Mouse (Mus musculus): ENCODE data around the gene 1700034J05Rik. TPM values are rescaled to one million over a fixed set of nuclear protein-coding genes. Genes with fewer than 3 reads are reported as not detected.

The 1700034J05Rik gene
- polyA plus RNA-seq, 1 experiment from 2014 or later = 0.13 TPM

DNA sequence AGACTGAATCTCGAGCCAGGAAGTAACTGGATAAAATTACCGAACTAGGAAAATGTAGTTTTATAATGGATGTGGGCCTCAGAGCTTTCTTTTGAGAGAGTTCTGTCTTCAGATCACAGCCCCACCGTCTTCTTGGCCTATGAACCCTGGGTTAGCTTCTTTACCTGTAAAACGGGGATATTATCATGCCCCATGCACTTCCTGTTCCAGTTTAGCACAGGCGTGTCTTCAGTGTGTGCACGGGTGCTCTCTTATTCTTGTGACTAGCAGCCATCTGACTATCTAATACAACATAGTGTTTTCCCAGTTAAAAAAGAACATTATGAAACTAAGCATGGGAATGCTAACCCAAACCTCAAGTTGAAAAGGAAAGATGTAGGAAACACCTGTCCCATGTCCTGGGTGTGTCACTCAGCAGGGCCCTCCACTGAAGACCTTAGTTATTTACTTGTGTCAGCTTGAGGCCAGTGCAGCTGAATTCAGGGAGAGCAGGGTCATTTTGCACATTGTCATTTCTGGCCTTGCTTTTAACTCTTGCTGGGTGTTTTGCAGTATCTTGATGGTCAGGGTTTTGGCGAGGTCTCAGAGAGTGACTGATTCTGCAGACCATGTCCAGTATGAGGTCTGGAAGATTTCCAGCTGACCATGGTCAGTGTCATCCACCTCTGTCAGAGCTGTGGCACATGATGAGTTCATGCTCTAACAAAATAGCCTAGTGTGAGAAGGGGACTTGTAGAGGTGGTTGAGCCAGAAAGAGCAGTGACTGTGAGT lies 12.5 kb downstream of the 1700034J05Rik start:
- no peak for ATAC-seq (ENCODE audit: low FRiP score, low read depth)
- H3K4me3 ChIP-seq = no peak overlapping the region
- H3K36me3 ChIP-seq = no peaks in the 10 kb centered on the region
- H3K4me1 ChIP-seq = no peaks in the 10 kb centered on the region
- H3K27me3 ChIP-seq (replicated peaks) = no peaks in the 10 kb centered on the region
- no peaks in the 10 kb centered on the region for H3K9me3 ChIP-seq
- no peak overlapping the region for H3K4me2 ChIP-seq (replicated peaks)
- no peak overlapping the region for H3K27ac ChIP-seq
- H3K9ac ChIP-seq = no peak overlapping the region
- WGBS = 86% methylated on average over 7 of the region's 7 CpGs

DNA sequence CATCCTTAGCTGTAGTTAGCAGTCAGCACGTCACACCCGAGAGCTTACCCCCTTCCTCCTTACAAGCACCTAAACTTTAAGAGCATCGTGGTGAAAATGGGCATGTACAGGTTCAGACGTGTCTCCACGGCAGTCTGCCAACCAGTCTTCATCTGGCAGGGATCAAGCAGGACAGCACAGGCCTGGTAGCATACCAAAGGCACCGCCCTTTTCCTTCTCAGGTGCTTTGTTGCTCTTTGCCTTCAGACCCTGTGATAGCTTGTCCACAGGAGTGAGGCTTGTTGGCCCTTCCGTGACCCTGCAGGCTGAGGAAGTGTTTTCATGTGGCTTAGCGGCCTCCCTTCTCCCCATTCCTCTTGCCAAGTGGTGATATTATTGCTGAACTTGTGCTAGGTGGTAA lies 15.2 kb downstream of the 1700034J05Rik start:
- Histone ChIP-seq H3K27ac (no peak overlapping the region), H3K4me3 (no peak overlapping the region), H3K27me3 (replicated peaks) (no peaks in the 10 kb centered on the region), H3K36me3 (no peaks in the 10 kb centered on the region), H3K9me3 (no peaks in the 10 kb centered on the region), H3K4me1 (no peaks in the 10 kb centered on the region), H3K9ac (no peak overlapping the region), H3K4me2 (replicated peaks) (no peak overlapping the region)
- WGBS = 89% methylated on average over 8 of the region's 8 CpGs
- ATAC-seq (ENCODE audit: low FRiP score, low read depth) = no peak

DNA sequence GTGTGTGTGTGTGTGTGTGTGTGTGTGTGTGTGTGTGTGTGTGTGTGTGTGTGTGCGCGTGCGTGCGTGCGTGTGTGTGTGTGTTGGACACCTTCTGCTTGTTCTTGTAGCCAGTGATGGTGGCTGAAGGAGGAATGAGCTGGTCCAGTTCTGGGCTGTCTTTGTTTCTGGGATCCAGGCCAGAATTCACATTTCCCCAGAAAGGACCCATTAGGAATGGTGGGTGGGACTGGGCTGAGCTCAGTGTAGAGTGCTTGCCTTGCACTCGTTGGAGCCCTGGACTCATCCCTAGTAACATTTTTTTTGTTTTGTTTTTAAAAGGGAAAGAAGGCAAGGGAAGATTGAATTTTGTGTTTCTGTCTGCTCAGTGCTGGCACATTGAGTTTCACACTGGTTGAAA lies 18.3 kb downstream of the 1700034J05Rik start:
- Histone ChIP-seq H3K36me3 (no peaks in the 10 kb centered on the region), H3K27ac (no peak overlapping the region), H3K4me3 (no peak overlapping the region), H3K4me2 (replicated peaks) (no peak overlapping the region), H3K27me3 (replicated peaks) (no peaks in the 10 kb centered on the region), H3K9me3 (no peaks in the 10 kb centered on the region), H3K4me1 (no peaks in the 10 kb centered on the region), H3K9ac (no peak overlapping the region)
- WGBS = 79% methylated on average over 6 of the region's 6 CpGs
- no peak for ATAC-seq (ENCODE audit: low FRiP score, low read depth)

GRCm38 (mm10) chr6:146933123-146933522 lies 21.1 kb downstream of the 1700034J05Rik start:
- Histone ChIP-seq H3K36me3 (no peaks in the 10 kb centered on the region), H3K4me2 (replicated peaks) (no peak overlapping the region), H3K27me3 (replicated peaks) (no peaks in the 10 kb centered on the region), H3K9me3 (no peaks in the 10 kb centered on the region), H3K9ac (no peak overlapping the region), H3K4me3 (no peak overlapping the region), H3K27ac (no peak overlapping the region), H3K4me1 (peaks cover 7% of the 10 kb centered on the region; the same call in 1 of the 2 replicates)
- no peak for ATAC-seq (ENCODE audit: low FRiP score, low read depth)
- 71% methylated on average over 6 of the region's 6 CpGs for WGBS

GRCm38 (mm10) chr6:146929031-146929430 lies 25.2 kb downstream of the 1700034J05Rik start:
- ATAC-seq (ENCODE audit: low FRiP score, low read depth) = 0 out of 2 replicates have a peak, but pooled peaks have one; percentile 53

DNA sequence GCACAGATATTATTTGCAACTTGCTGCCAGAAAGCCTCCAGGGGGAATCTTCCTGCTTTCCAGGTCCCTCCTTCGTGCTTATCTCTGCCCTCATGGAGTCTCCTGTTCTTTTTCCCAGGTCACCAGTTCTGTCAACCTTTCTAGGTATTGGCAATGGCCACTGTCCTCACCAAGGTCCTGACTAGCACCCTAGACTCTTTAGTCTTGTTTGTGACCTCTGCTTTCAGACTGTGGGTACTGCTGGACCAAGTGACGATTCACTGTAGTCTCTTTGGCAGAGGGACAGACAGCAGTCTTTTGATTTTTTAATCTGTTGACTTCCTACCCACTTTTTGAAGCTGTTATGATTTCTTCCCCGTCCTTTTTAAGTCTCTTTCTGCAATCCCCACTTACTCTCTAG lies 26.1 kb downstream of the 1700034J05Rik start:
- no peaks in the 10 kb centered on the region for H3K27me3 ChIP-seq (replicated peaks)
- H3K27ac ChIP-seq = no peak overlapping the region
- H3K4me2 ChIP-seq (replicated peaks) = no peak overlapping the region
- H3K9ac ChIP-seq = no peak overlapping the region
- WGBS = 66% methylated on average over 3 of the region's 3 CpGs
- no peaks in the 10 kb centered on the region for H3K36me3 ChIP-seq
- peaks cover 11% of the 10 kb centered on the region; the same call in 1 of the 2 replicates for H3K4me1 ChIP-seq
- no peaks in the 10 kb centered on the region for H3K9me3 ChIP-seq
- H3K4me3 ChIP-seq = no peak overlapping the region
- no peak for ATAC-seq (ENCODE audit: low FRiP score, low read depth)

More at GRCm38 (mm10) chr6:146929031-146929430, 25.2 kb downstream of the 1700034J05Rik start:
- Histone ChIP-seq H3K9me3 (no peaks in the 10 kb centered on the region), H3K36me3 (no peaks in the 10 kb centered on the region), H3K4me1 (peaks cover 11% of the 10 kb centered on the region; the same call in 1 of the 2 replicates), H3K4me2 (replicated peaks) (no peak overlapping the region), H3K27me3 (replicated peaks) (no peaks in the 10 kb centered on the region), H3K4me3 (no peak overlapping the region), H3K9ac (no peak overlapping the region), H3K27ac (no peak overlapping the region)
- 42% methylated on average over 2 of the region's 2 CpGs for WGBS

DNA sequence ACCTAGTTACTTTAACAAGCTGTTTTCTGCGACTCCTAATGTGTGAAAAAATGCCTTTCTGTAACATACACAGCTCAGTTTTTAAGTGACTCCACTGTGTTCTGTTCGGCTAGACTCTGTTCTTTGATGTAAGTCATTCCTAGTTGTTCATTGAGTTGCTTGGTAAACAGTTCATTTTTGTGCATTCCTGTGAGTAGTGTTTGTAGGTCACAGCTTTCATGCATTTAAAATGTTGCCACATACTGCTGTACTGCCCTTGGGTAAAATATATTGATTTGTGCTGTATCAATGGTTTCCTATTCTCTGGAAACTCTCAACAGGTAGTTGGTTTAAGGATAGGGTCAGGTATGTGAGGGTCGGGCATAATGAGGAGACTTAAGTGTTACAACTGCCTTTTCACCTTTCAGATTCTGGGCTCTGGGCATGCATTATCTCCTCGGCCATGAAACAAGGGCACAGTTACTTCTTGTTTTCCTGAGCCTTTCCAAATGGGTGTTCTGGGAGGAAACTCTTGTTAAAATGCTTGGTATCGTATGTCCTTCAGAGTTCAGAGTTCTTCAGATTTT lies 27.7 kb downstream of the 1700034J05Rik start:
- H3K4me2 ChIP-seq (replicated peaks) = no peak overlapping the region
- H3K4me1 ChIP-seq = peaks cover 11% of the 10 kb centered on the region; the same call in 1 of the 2 replicates
- H3K9me3 ChIP-seq = no peaks in the 10 kb centered on the region
- no peak overlapping the region for H3K27ac ChIP-seq
- H3K9ac ChIP-seq = no peak overlapping the region
- WGBS = 82% methylated on average over 5 of the region's 5 CpGs
- H3K36me3 ChIP-seq = no peaks in the 10 kb centered on the region
- ATAC-seq (ENCODE audit: low FRiP score, low read depth) = no peak
- no peak overlapping the region for H3K4me3 ChIP-seq
- H3K27me3 ChIP-seq (replicated peaks) = no peaks in the 10 kb centered on the region

DNA sequence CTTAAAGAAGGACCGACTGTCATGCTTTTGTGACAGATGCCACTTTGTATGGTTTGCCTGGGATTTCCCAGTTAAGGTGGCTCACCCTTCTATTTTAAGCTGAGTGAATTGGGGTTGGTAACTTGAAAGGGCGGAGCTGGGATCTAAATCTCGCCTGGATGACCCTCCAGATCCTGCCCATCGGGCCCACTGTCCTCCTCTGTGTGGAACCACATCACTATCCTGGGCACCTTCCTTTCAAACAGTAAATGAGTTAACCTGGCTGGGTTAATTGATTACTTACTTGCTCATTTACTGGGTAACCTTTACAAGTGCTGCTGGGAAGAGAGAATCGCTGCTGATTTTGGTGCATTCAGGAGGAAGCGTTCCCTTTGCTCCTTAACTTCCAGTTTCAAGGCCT lies 35.9 kb downstream of the 1700034J05Rik start:
- WGBS = 88% methylated on average over 6 of the region's 6 CpGs
- no peak overlapping the region for H3K4me3 ChIP-seq
- no peak for ATAC-seq (ENCODE audit: low FRiP score, low read depth)
- no peaks in the 10 kb centered on the region for H3K9me3 ChIP-seq
- H3K36me3 ChIP-seq = no peaks in the 10 kb centered on the region
- H3K27me3 ChIP-seq (replicated peaks) = no peaks in the 10 kb centered on the region
- H3K27ac ChIP-seq = no peak overlapping the region
- H3K9ac ChIP-seq = no peak overlapping the region
- H3K4me1 ChIP-seq = peaks cover 2% of the 10 kb centered on the region
- no peak overlapping the region for H3K4me2 ChIP-seq (replicated peaks)

DNA sequence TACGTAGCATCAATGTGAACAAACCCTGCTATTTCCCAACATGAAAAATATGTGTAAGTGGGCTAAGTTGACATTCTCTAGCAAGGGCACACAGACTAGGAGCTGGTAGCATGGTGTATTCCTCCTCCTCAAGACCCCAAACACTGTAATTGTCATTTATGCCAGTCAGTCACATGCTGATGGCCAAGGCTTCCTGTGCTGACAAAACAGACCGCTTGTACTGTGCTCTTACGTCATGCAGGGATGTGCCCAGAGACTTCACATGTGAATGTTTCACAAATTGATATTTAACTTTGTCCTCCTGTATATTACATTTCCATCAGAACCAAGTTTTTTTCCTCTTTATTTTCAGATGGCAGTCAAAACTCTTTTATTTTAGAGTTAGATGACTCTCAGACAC lies 36.8 kb downstream of the 1700034J05Rik start:
- ATAC-seq (ENCODE audit: low FRiP score, low read depth) = no peak
- no peak overlapping the region for H3K4me2 ChIP-seq (replicated peaks)
- H3K27ac ChIP-seq = no peak overlapping the region
- peaks cover 8% of the 10 kb centered on the region for H3K4me1 ChIP-seq
- no peaks in the 10 kb centered on the region for H3K9me3 ChIP-seq
- no peaks in the 10 kb centered on the region for H3K27me3 ChIP-seq (replicated peaks)
- H3K4me3 ChIP-seq = no peak overlapping the region
- no peak overlapping the region for H3K9ac ChIP-seq
- WGBS = 83% methylated on average over 3 of the region's 3 CpGs
- no peaks in the 10 kb centered on the region for H3K36me3 ChIP-seq

DNA sequence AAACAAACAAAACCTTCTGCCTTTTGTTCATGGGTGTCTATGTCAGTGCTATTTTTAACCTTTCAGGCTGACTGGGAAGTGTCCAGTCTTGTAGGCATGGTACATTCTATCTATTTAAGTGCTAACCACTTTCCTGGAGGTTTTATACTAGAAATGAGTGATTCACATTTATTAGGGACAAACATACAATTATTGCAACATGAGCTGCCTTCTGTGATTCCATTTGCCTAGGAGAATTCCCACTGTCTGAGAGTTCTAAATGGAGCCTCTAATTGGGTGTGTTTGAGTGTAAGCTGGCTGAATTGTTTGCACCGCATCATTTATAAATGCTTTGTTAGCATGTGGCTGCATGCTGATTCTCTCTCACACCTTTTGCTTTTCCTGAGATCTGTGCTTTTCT lies 38.4 kb downstream of the 1700034J05Rik start:
- no peaks in the 10 kb centered on the region for H3K27me3 ChIP-seq (replicated peaks)
- WGBS = 85% methylated on average over 1 of the region's 1 CpGs
- H3K36me3 ChIP-seq = no peaks in the 10 kb centered on the region
- no peak overlapping the region for H3K4me3 ChIP-seq
- peaks cover 8% of the 10 kb centered on the region for H3K4me1 ChIP-seq
- H3K9ac ChIP-seq = no peak overlapping the region
- H3K27ac ChIP-seq = no peak overlapping the region
- H3K4me2 ChIP-seq (replicated peaks) = no peak overlapping the region
- no peaks in the 10 kb centered on the region for H3K9me3 ChIP-seq
- ATAC-seq (ENCODE audit: low FRiP score, low read depth) = no peak

DNA sequence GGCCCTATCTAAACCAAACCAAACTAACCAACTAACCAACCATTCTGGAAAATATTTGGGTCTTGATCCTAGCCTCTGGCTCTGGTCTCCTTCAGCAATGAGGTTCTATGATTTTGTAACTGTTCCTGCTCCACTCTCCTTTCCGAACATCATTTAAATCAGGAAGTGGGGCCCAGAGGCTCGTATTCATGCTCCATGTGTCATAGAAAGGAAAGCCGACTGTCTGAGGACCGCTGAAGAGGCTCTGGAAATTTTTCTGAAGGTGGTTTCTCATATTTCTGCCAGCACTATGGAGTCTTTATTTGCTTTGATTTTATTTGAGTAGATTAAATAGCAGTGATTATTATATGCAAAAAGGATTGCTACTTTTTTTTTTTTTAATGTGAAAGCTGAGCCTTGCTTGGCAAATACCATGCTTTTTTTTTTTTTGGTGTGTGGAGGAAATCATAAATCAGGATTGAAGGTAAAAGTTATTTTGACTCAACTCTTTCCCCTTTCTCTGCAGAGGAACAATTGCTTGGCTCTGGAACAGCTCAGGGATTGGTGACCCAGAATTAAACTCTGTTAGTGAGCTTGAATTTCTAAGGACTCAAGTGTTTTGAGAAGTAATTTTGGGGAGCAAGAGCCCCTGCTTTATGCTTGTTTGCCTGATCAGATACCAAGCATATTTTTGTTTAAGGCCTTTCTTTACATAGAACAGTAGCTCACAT lies 40.6 kb downstream of the 1700034J05Rik start:
- WGBS = 65% methylated on average over 4 of the region's 4 CpGs

DNA sequence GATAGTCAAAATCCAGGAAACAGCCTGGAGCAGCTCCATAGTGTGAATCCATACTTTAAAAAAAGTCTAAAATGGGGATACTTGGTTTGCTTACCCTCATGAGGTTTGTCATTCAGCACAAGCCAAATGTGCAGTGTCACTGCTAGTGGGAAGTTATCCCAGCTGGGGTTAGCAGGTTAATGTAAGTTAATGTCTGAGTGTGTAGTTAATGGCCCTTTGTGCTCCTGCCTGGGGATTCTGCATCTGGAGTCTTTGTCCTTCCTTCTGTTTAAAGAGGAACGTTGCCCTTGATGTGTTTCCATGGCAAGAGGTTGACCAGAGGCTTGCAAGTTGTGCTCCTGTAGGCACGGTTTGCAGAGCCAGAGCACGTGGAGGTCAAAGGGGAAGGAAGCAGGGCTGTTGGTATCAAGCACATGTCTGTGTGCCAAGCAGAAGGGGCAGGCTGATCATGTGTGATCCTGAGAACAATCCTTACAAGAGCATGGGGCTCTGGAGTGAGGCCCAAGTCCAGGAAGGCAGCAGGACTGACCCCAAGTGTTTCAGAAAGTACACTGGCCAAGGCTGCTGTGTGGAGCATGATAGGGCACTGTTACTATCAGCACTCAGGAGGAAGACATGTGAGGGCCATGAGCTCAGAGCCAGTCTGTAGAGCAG lies 41.3 kb downstream of the 1700034J05Rik start:
- Histone ChIP-seq H3K4me2 (replicated peaks) (no peak overlapping the region), H3K36me3 (no peaks in the 10 kb centered on the region), H3K4me1 (peaks cover 8% of the 10 kb centered on the region), H3K4me3 (no peak overlapping the region), H3K27ac (no peak overlapping the region), H3K27me3 (replicated peaks) (no peaks in the 10 kb centered on the region), H3K9ac (no peak overlapping the region), H3K9me3 (no peaks in the 10 kb centered on the region)
- ATAC-seq (ENCODE audit: low FRiP score, low read depth) = no peak
- whole genome bisulfite sequencing = 8% methylated on average over 3 of the region's 3 CpGs

More for the DNA sequence above, 40.6 kb downstream of the 1700034J05Rik start:
- H3K4me1 ChIP-seq = peaks cover 8% of the 10 kb centered on the region
- no peaks in the 10 kb centered on the region for H3K9me3 ChIP-seq
- no peak overlapping the region for H3K4me3 ChIP-seq
- no peak overlapping the region for H3K27ac ChIP-seq
- no peaks in the 10 kb centered on the region for H3K27me3 ChIP-seq (replicated peaks)
- ATAC-seq (ENCODE audit: low FRiP score, low read depth) = no peak
- H3K36me3 ChIP-seq = no peaks in the 10 kb centered on the region
- H3K9ac ChIP-seq = no peak overlapping the region
- no peak overlapping the region for H3K4me2 ChIP-seq (replicated peaks)

Measured in neural tube, embryonic 12.5 days (tissue).